23 mouse cellular contexts compared by ENCODE assay signal in the genomic region with DNA sequence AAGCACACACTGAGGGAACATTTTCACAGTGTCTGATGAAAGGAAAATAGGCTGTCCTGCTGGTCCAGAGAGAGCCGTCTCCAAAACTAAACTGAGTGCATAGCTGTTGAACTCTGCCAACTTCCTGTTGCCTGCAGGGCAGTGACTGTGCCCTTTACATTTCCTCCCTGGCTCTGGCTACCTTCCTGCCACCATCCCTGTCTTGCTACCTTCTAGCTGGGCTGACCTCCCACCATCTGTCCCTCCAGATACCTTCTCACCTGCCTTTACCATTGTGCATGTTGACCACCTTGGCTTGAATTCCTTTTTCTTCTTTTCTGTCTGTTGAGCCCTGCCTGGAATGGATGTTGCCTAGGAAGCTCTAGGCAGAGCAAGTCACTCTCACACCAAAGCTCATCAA.
DNase-seq lines count a peak whose midpoint lies in the region; ATAC-seq lines count a peak whose summit lies in the region.
"Had no signal": no experiment of that assay in that cellular context is flagged by ENCODE, and none has a peak within 500 bp of the region (broad histone marks: within the 10 kb centered on the region; RNA-seq: fewer than 3 reads in every experiment).

No protein-coding gene starts in this region.

- no peak overlapping the region for H3K4me2 ChIP-seq in forebrain, embryonic 14.5 days (ENCODE audit: low read length)
- H3K4me2 ChIP-seq: embryonic facial prominence, embryonic 15.5 days; forebrain, embryonic 15.5 days; heart, embryonic 11.5 days; heart, embryonic 15.5 days; hindbrain, embryonic 14.5 days had no signal

- no peak overlapping the region for H3K4me3 ChIP-seq in forebrain, embryonic 14.5 days (ENCODE audit: low read depth, low read length)
- H3K4me3 ChIP-seq: embryonic facial prominence, embryonic 15.5 days; erythroblast, embryonic 14.5 days; forebrain, embryonic 10.5 days; forebrain, embryonic 15.5 days; heart, embryonic 15.5 days; hindbrain, embryonic 10.5 days had no signal

- DNase-seq in cerebellum, adult 11 months = peak; percentile 30
- DNase-seq in cerebellum, adult 18-20 months = peak; percentile 63 to 67
- DNase-seq in cerebellum, adult 9-11 months = peak; percentile 81
- DNase-seq in right cerebral cortex, postnatal 10 days (ENCODE audit: low spot score in 2 of 2) = no peak
- DNase-seq in forebrain, embryonic 14.5 days (ENCODE audit: low spot score) = no peak
- no peak for DNase-seq in frontal cortex, postnatal 36 days (ENCODE audit: low spot score in 2 of 2)
- DNase-seq: adrenal gland, adult 2 months; adrenal gland, postnatal 36 days; embryo, embryonic 11 days; gastrocnemius, postnatal 10 days; heart, adult 18-20 months; heart, postnatal 14 days; kidney, adult 8-10 months had no signal

- 91% methylated on average over 1 of the region's 1 CpGs for WGBS in forebrain, embryonic 14.5 days

- H3K9ac ChIP-seq in forebrain, embryonic 14.5 days (ENCODE audit: low read length) = no peak overlapping the region
- H3K9ac ChIP-seq: embryonic facial prominence, embryonic 15.5 days; forebrain, embryonic 15.5 days; heart, embryonic 15.5 days; hindbrain, embryonic 14.5 days had no signal

- peak; percentile 53 to 56; a peak in 2 of 4 replicates for ATAC-seq in hematopoietic stem cell, adult 5-6 weeks (replicated peaks in 1 of 2; ENCODE audit: insufficient read depth in 1 of 2, low FRiP score in 2 of 2, low TSS enrichment in 1 of 2, low read depth in 1 of 2, poor library complexity in 2 of 2, severe bottlenecking in 2 of 2)
- no peak for ATAC-seq in forebrain, embryonic 14.5 days
- ATAC-seq: forebrain, embryonic 15.5 days; intestine, embryonic 16.5 days had no signal

- no peaks in the 10 kb centered on the region for H3K27me3 ChIP-seq in forebrain, embryonic 14.5 days (replicated peaks; ENCODE audit: control insufficient read depth, insufficient read depth, low read length)
- H3K27me3 ChIP-seq: embryonic facial prominence, embryonic 15.5 days; forebrain, embryonic 15.5 days; heart, embryonic 15.5 days had no signal

- no peak overlapping the region for H3K27ac ChIP-seq in forebrain, embryonic 14.5 days (ENCODE audit: low read depth, low read length)
- H3K27ac ChIP-seq: embryonic facial prominence, embryonic 15.5 days; forebrain, embryonic 10.5 days; forebrain, embryonic 15.5 days; heart, embryonic 15.5 days; hindbrain, embryonic 10.5 days; hindbrain, embryonic 14.5 days had no signal

- H3K4me1 ChIP-seq in forebrain, embryonic 14.5 days (ENCODE audit: control insufficient read depth, insufficient read depth, low read length) = no peaks in the 10 kb centered on the region
- H3K4me1 ChIP-seq: embryonic facial prominence, embryonic 15.5 days; forebrain, embryonic 10.5 days; forebrain, embryonic 15.5 days; heart, embryonic 15.5 days; hindbrain, embryonic 10.5 days had no signal

- H3K9me3 ChIP-seq in forebrain, embryonic 14.5 days (replicated peaks; ENCODE audit: control insufficient read depth, low read length) = no peaks in the 10 kb centered on the region
- H3K9me3 ChIP-seq: embryonic facial prominence, embryonic 15.5 days; forebrain, embryonic 10.5 days; forebrain, embryonic 15.5 days; heart, embryonic 15.5 days; hindbrain, embryonic 10.5 days had no signal

- no peaks in the 10 kb centered on the region for H3K36me3 ChIP-seq in forebrain, embryonic 14.5 days (ENCODE audit: control insufficient read depth, insufficient read depth, low read length)
- H3K36me3 ChIP-seq: embryonic facial prominence, embryonic 15.5 days; forebrain, embryonic 10.5 days; forebrain, embryonic 15.5 days; heart, embryonic 15.5 days; hindbrain, embryonic 10.5 days had no signal

Comparison
In these comparisons a context has a peak if more than half of its experiments do, and no peak if none do; other contexts are left out.
1. DNase-seq: peak in cerebellum, adult 11 months (single experiment), cerebellum, adult 18-20 months (2 of 2) and cerebellum, adult 9-11 months (single experiment); none in right cerebral cortex, postnatal 10 days (0 of 2), forebrain, embryonic 14.5 days (single experiment) and frontal cortex, postnatal 36 days (0 of 2).